ENCODE assay signal across 21 mouse cellular contexts in the genomic region with DNA sequence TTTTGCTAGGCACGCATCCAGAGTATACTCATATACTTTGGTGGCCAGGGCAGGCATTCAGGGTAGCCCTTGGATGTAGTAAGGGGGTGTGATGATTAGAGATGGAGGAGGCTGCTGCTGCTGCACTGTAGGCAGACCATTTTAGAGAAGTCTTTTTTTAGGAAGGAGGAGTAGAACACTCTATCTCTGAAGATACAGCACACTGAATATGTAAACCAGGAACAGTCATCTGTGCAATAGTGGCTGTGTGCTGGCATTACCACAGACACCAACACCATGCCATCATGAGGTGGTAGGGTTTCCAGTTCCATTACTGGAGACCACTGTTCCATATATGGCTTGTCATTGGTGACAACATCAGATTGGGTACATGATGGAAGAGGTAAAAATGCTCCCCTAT.
DNase-seq lines count a peak whose midpoint lies in the region; ATAC-seq and TF ChIP-seq lines count a peak whose summit lies in the region.
"Had no signal": no experiment of that assay in that cellular context is flagged by ENCODE, and none has a peak within 500 bp of the region (broad histone marks: within the 10 kb centered on the region; RNA-seq: fewer than 3 reads in every experiment).

No protein-coding gene starts in this region.

- no peak overlapping the region for H3K4me2 ChIP-seq in heart, embryonic 16.5 days (ENCODE audit: low read depth, low read length)
- no peak overlapping the region for H3K4me2 ChIP-seq in heart, postnatal 0 days (ENCODE audit: low read depth, low read length)
- no peak overlapping the region for H3K4me2 ChIP-seq in forebrain, embryonic 11.5 days (ENCODE audit: low read depth, low read length, severe bottlenecking)
- H3K4me2 ChIP-seq: liver, embryonic 13.5 days; neural tube, embryonic 15.5 days; stomach, embryonic 15.5 days had no signal

- 60% methylated on average over 1 of the region's 1 CpGs for WGBS in heart, adult 2 months
- WGBS in heart, embryonic 16.5 days: 63% methylated on average over 1 of the region's 1 CpGs
- WGBS in heart, postnatal 0 days: 53% methylated on average over 1 of the region's 1 CpGs
- 89% methylated on average over 1 of the region's 1 CpGs for WGBS in forebrain, embryonic 11.5 days

- H3K9ac ChIP-seq in heart, adult 2 months (ENCODE audit: low read depth, low read length): no peak overlapping the region
- H3K9ac ChIP-seq in heart, embryonic 16.5 days (ENCODE audit: low read length): peak overlapping the region; percentile 36; the same call in 1 of the 2 replicates
- no peak overlapping the region for H3K9ac ChIP-seq in MEL (ENCODE audit: control insufficient read depth, low read depth, low read length, poor library complexity, severe bottlenecking)
- no peak overlapping the region for H3K9ac ChIP-seq in heart, postnatal 0 days (replicated peaks; ENCODE audit: low read depth, low read length)
- no peak overlapping the region for H3K9ac ChIP-seq in forebrain, embryonic 11.5 days (ENCODE audit: low read length)
- H3K9ac ChIP-seq: liver, embryonic 13.5 days; neural tube, embryonic 15.5 days; stomach, embryonic 15.5 days had no signal

- TF ChIP-seq POLR2A in heart, adult 2 months (IDR thresholded peaks at IDR 0.05; ENCODE audit: insufficient read depth, low read depth, low read length): no peak
- no peak for TF ChIP-seq POLR2A in MEL (IDR thresholded peaks at IDR 0.05; ENCODE audit: control insufficient read depth in 1 of 2, insufficient read depth in 1 of 2, low read depth in 1 of 2, low read length in 2 of 2, poor library complexity in 1 of 2)

- no peak for TF ChIP-seq RAD21 in MEL (IDR thresholded peaks at IDR 0.05; ENCODE audit: low read depth, low read length)

- H3K36me3 ChIP-seq in heart, adult 2 months (ENCODE audit: control insufficient read depth, insufficient read depth, low read length): peaks cover 11% of the 10 kb centered on the region
- H3K36me3 ChIP-seq in heart, embryonic 16.5 days (ENCODE audit: control insufficient read depth, insufficient read depth): no peaks in the 10 kb centered on the region
- H3K36me3 ChIP-seq in MEL (ENCODE audit: control insufficient read depth in 1 of 2, insufficient read depth in 2 of 2, low read length in 2 of 2): peaks cover 0 to 12% of the 10 kb centered on the region in 2 experiments; a peak in 2 of 4 replicates
- no peaks in the 10 kb centered on the region for H3K36me3 ChIP-seq in heart, postnatal 0 days (replicated peaks; ENCODE audit: control insufficient read depth, insufficient read depth, low read length)
- H3K36me3 ChIP-seq in forebrain, embryonic 11.5 days (ENCODE audit: control insufficient read depth, insufficient read depth, low read length): no peaks in the 10 kb centered on the region
- H3K36me3 ChIP-seq: liver, embryonic 13.5 days; neural tube, embryonic 15.5 days had no signal

- TF ChIP-seq EP300 in heart, adult 2 months (IDR thresholded peaks at IDR 0.05; ENCODE audit: insufficient read depth, low read depth, low read length): no peak
- TF ChIP-seq EP300 in MEL (IDR thresholded peaks at IDR 0.05; ENCODE audit: low read depth in 1 of 2, low read length in 2 of 2): no peak
- TF ChIP-seq EP300 in heart, postnatal 0 days (IDR thresholded peaks at IDR 0.05; ENCODE audit: low read depth): no peak

- H3K4me3 ChIP-seq in heart, adult 2 months: no peak overlapping the region
- no peak overlapping the region for H3K4me3 ChIP-seq in heart, embryonic 16.5 days (ENCODE audit: low read length)
- H3K4me3 ChIP-seq in MEL (ENCODE audit: control insufficient read depth in 1 of 2, insufficient read depth in 1 of 2, low read depth in 2 of 2, low read length in 2 of 2): no peak overlapping the region
- no peak overlapping the region for H3K4me3 ChIP-seq in heart, postnatal 0 days (ENCODE audit: low read depth, low read length)
- H3K4me3 ChIP-seq in forebrain, embryonic 11.5 days (ENCODE audit: low read depth, low read length): no peak overlapping the region
- H3K4me3 ChIP-seq: left cerebral cortex, adult 2 months; liver, embryonic 13.5 days; neural tube, embryonic 15.5 days; stomach, embryonic 15.5 days had no signal

- no peaks in the 10 kb centered on the region for H3K9me3 ChIP-seq in heart, embryonic 16.5 days (replicated peaks; ENCODE audit: control insufficient read depth, low read length)
- H3K9me3 ChIP-seq in MEL (replicated peaks; ENCODE audit: insufficient read depth, low read length): no peaks in the 10 kb centered on the region
- no peaks in the 10 kb centered on the region for H3K9me3 ChIP-seq in heart, postnatal 0 days (replicated peaks; ENCODE audit: control insufficient read depth, low read length)
- H3K9me3 ChIP-seq in forebrain, embryonic 11.5 days (ENCODE audit: control insufficient read depth, low read length): no peaks in the 10 kb centered on the region
- H3K9me3 ChIP-seq: liver, embryonic 13.5 days; neural tube, embryonic 15.5 days; stomach, embryonic 15.5 days had no signal

- ATAC-seq in heart, embryonic 16.5 days (replicated peaks; ENCODE audit: extremely low read depth, insufficient read depth, low FRiP score): no peak
- no peak for ATAC-seq in heart, postnatal 0 days (ENCODE audit: insufficient read depth, low read depth)
- ATAC-seq in forebrain, embryonic 11.5 days (replicated peaks; ENCODE audit: low FRiP score): no peak
- ATAC-seq: forebrain, embryonic 16.5 days; hindbrain, postnatal 0 days had no signal

- intact Hi-C loops in heart, adult 2 months (cut with DNase I): loop anchor here (2.0 to 5.0 kb wide), 2 partner anchors 35 to 239 kb away; no protein-coding TSS in a partner anchor
- intact Hi-C loops in heart, postnatal 36 days (cut with DNase I): loop anchor here (1.0 to 10.0 kb wide), 4 partner anchors 35 to 347 kb away; partner anchors contain the start of gene Pwwp2b
- intact Hi-C loops in heart, postnatal 25 days (cut with DNase I): loop anchor here (2.0 to 10.0 kb wide), 2 partner anchors 81 to 347 kb away; no protein-coding TSS in a partner anchor

- peak overlapping the region; percentile 45 for H3K27ac ChIP-seq in heart, adult 2 months
- H3K27ac ChIP-seq in heart, embryonic 16.5 days (ENCODE audit: low read length): peak overlapping the region; percentile 69
- no peak overlapping the region for H3K27ac ChIP-seq in MEL (ENCODE audit: control insufficient read depth, low read depth, low read length)
- peak overlapping the region; percentile 44; the same call in 1 of the 2 replicates for H3K27ac ChIP-seq in heart, postnatal 0 days (ENCODE audit: low read depth)
- no peak overlapping the region for H3K27ac ChIP-seq in forebrain, embryonic 11.5 days (ENCODE audit: low read depth, low read length)
- H3K27ac ChIP-seq: hindbrain, postnatal 0 days; liver, embryonic 13.5 days; neural tube, embryonic 15.5 days had no signal

- DNase-seq in heart, adult 2 months: no peak
- DNase-seq in heart, postnatal 36 days: no peak
- DNase-seq in heart, postnatal 25 days (ENCODE audit: low spot score): no peak
- peak; percentile 13 for DNase-seq in MEL (ENCODE audit: low read depth, low spot score)
- no peak for DNase-seq in heart, postnatal 0 days (ENCODE audit: low spot score)
- no peak for DNase-seq in forebrain, embryonic 11.5 days (ENCODE audit: low spot score)
- DNase-seq: adrenal gland, postnatal 10 days; cerebellum, adult 8-10 months; gastrocnemius, postnatal 36 days; kidney, postnatal 4 days; liver, embryonic 13.5 days; lung, adult 2 months; right cerebral cortex, adult 18-20 months; right cerebral cortex, postnatal 4 days; thymus, postnatal 25 days had no signal

- H3K79me2 ChIP-seq in heart, adult 2 months (replicated peaks; ENCODE audit: control insufficient read depth, insufficient read depth, low read length): peaks cover 3% of the 10 kb centered on the region; the same call in 1 of the 2 replicates
- no peaks in the 10 kb centered on the region; the same call in 1 of the 2 replicates for H3K79me2 ChIP-seq in MEL (ENCODE audit: control insufficient read depth, insufficient read depth, low read length, poor library complexity)

- peaks cover 40% of the 10 kb centered on the region for H3K4me1 ChIP-seq in heart, adult 2 months (ENCODE audit: control insufficient read depth, insufficient read depth, low read length)
- H3K4me1 ChIP-seq in heart, embryonic 16.5 days (ENCODE audit: control insufficient read depth, insufficient read depth, low read length): peaks cover 73% of the 10 kb centered on the region
- peaks cover 6 to 10% of the 10 kb centered on the region in 2 experiments; a peak in 3 of 4 replicates for H3K4me1 ChIP-seq in MEL (ENCODE audit: control insufficient read depth in 1 of 2, insufficient read depth in 2 of 2, low read length in 2 of 2)
- peaks cover 61% of the 10 kb centered on the region for H3K4me1 ChIP-seq in heart, postnatal 0 days (ENCODE audit: control insufficient read depth, insufficient read depth)
- H3K4me1 ChIP-seq in forebrain, embryonic 11.5 days (replicated peaks; ENCODE audit: control insufficient read depth, insufficient read depth, low read length): peaks cover 1% of the 10 kb centered on the region; the same call in 1 of the 2 replicates

- no peaks in the 10 kb centered on the region for H3K27me3 ChIP-seq in heart, adult 2 months (ENCODE audit: control insufficient read depth, insufficient read depth, low read length)
- no peaks in the 10 kb centered on the region for H3K27me3 ChIP-seq in heart, embryonic 16.5 days (ENCODE audit: control insufficient read depth, insufficient read depth, low read length)
- no peaks in the 10 kb centered on the region for H3K27me3 ChIP-seq in MEL (ENCODE audit: control insufficient read depth in 1 of 2, insufficient read depth in 2 of 2, low read length in 2 of 2)
- H3K27me3 ChIP-seq in heart, postnatal 0 days (ENCODE audit: control insufficient read depth, insufficient read depth, low read length): no peaks in the 10 kb centered on the region
- no peaks in the 10 kb centered on the region for H3K27me3 ChIP-seq in forebrain, embryonic 11.5 days (ENCODE audit: control insufficient read depth, insufficient read depth, low read length)
- H3K27me3 ChIP-seq: liver, embryonic 13.5 days; stomach, embryonic 15.5 days had no signal

- TF ChIP-seq CTCF in heart, adult 2 months (IDR thresholded peaks at IDR 0.05): no peak
- TF ChIP-seq CTCF in MEL (IDR thresholded peaks at IDR 0.05 in 2 of 3, conservative IDR thresholded peaks at IDR 0.05 in 1 of 3; ENCODE audit: control insufficient read depth in 1 of 3, insufficient read depth in 1 of 3, low read depth in 2 of 3, low read length in 3 of 3, poor library complexity in 1 of 3, severe bottlenecking in 1 of 3): no peak
- no peak for TF ChIP-seq CTCF in heart, postnatal 0 days (IDR thresholded peaks at IDR 0.05; ENCODE audit: low read depth)

TF ChIP-seq in MEL, 35 proteins besides CTCF, POLR2A, EP300 and RAD21 (continues in another document):
- TF ChIP-seq POLR2AphosphoS5 (IDR thresholded peaks at IDR 0.05; ENCODE audit: borderline replicate concordance, low read depth, low read length) (no peak), CHD1 (IDR thresholded peaks at IDR 0.05; ENCODE audit: low read depth, low read length) (no peak), ELF1 (IDR thresholded peaks at IDR 0.05; ENCODE audit: low read depth, low read length) (no peak), E2F4 (IDR thresholded peaks at IDR 0.05; ENCODE audit: borderline replicate concordance, low read depth, low read length) (no peak), BHLHE40 (IDR thresholded peaks at IDR 0.05; ENCODE audit: borderline replicate concordance, low read depth, low read length) (no peak), GABPA (IDR thresholded peaks at IDR 0.05; ENCODE audit: low read depth, low read length) (no peak)

Comparison
In these comparisons a context has a peak if more than half of its experiments do, and no peak if none do; other contexts are left out.
1. H3K27ac ChIP-seq: peak in heart, adult 2 months (single experiment), heart, embryonic 16.5 days (single experiment) and heart, postnatal 0 days (single experiment); none in MEL (single experiment) and forebrain, embryonic 11.5 days (single experiment).